7 mouse cellular contexts compared by ENCODE assay signal in genomic region chr1:62704889-62705516, GRCm38 (mm10). TPM values are rescaled to one million over a fixed set of nuclear protein-coding genes. Genes with fewer than 3 reads are reported as not detected.
A peak's percentile ranks its signal among the peaks of the same experiment; 100 is the strongest.
DNase-seq lines count a peak whose midpoint lies in the region; ATAC-seq and TF ChIP-seq lines count a peak whose summit lies in the region.

No protein-coding gene starts in this region.

- peak overlapping the region; percentile 78 for H3K27ac ChIP-seq in forebrain, postnatal 0 days (ENCODE audit: low read depth, low read length)
- no peak overlapping the region for H3K27ac ChIP-seq in liver, postnatal 0 days (ENCODE audit: low read depth)

- DNase-seq in retina, embryonic 14.5 days (ENCODE audit: low spot score): peak; percentile 38
- DNase-seq in retina, postnatal 1 day: no peak
- no peak for DNase-seq in forebrain, postnatal 0 days
- DNase-seq in liver, postnatal 0 days: no peak
- no peak for DNase-seq in ovary, adult 18-20 months (ENCODE audit: low spot score)
- DNase-seq in ovary, postnatal 36 days (ENCODE audit: low spot score): no peak

- TF ChIP-seq CTCF in forebrain, postnatal 0 days (IDR thresholded peaks at IDR 0.05; ENCODE audit: low read depth): no peak
- no peak for TF ChIP-seq CTCF in liver, postnatal 0 days (IDR thresholded peaks at IDR 0.05; ENCODE audit: low read depth)

- H3K4me2 ChIP-seq in forebrain, postnatal 0 days (ENCODE audit: low read depth): peak overlapping the region; percentile 95
- H3K4me2 ChIP-seq in liver, postnatal 0 days (ENCODE audit: low read depth, low read length): peak overlapping the region; percentile 7; the same call in 1 of the 2 replicates

- H3K4me1 ChIP-seq in forebrain, postnatal 0 days (ENCODE audit: insufficient read depth): no peaks in the 10 kb centered on the region
- peaks cover 20% of the 10 kb centered on the region for H3K4me1 ChIP-seq in liver, postnatal 0 days (ENCODE audit: insufficient read depth)

- no peak for ATAC-seq in forebrain, postnatal 0 days
- no peak for ATAC-seq in liver, postnatal 0 days
- no peak for ATAC-seq in erythroid progenitor cell, adult 5-6 weeks (replicated peaks; ENCODE audit: low FRiP score, poor library complexity, severe bottlenecking)

- TF ChIP-seq EP300 in liver, postnatal 0 days (IDR thresholded peaks at IDR 0.05; ENCODE audit: low read depth): no peak

- peak overlapping the region; percentile 63 for H3K4me3 ChIP-seq in forebrain, postnatal 0 days (ENCODE audit: low read depth, low read length)
- peak overlapping the region; percentile 60 for H3K4me3 ChIP-seq in liver, postnatal 0 days (ENCODE audit: low read depth, low read length)

- H3K9ac ChIP-seq in forebrain, postnatal 0 days: peak overlapping the region; percentile 69
- H3K9ac ChIP-seq in liver, postnatal 0 days (replicated peaks): no peak overlapping the region

- H3K9me3 ChIP-seq in forebrain, postnatal 0 days (ENCODE audit: low read length): no peaks in the 10 kb centered on the region
- H3K9me3 ChIP-seq in liver, postnatal 0 days (ENCODE audit: low read length): no peaks in the 10 kb centered on the region

- 18% methylated on average over 16 of the region's 16 CpGs for WGBS in forebrain, postnatal 0 days
- 15% methylated on average over 16 of the region's 16 CpGs for WGBS in liver, postnatal 0 days (ENCODE audit: insufficient replicate concordance)

- no peaks in the 10 kb centered on the region for H3K36me3 ChIP-seq in forebrain, postnatal 0 days (ENCODE audit: insufficient read depth)
- H3K36me3 ChIP-seq in liver, postnatal 0 days (replicated peaks; ENCODE audit: insufficient read depth, low read length): no peaks in the 10 kb centered on the region

- H3K27me3 ChIP-seq in forebrain, postnatal 0 days (ENCODE audit: insufficient read depth, low read length): no peaks in the 10 kb centered on the region; the same call in 1 of the 2 replicates
- H3K27me3 ChIP-seq in liver, postnatal 0 days (ENCODE audit: insufficient read depth, low read length): peaks cover 81% of the 10 kb centered on the region

RNA-seq across cellular contexts. Expression of gene Nrp2, which starts 1.9 kb away (rescaled TPM):
- 63.2 and 120 TPM in 2 replicates for total RNA-seq in forebrain, postnatal 0 days (2014; rRNA removed)
- 16.1 and 31.6 TPM in 2 replicates for polyA plus RNA-seq in forebrain, postnatal 0 days (2015; fragmentation: Nextera tagmentation; extraction: Ambion mirVana)
- polyA plus RNA-seq in liver, postnatal 0 days (2015; fragmentation: Nextera tagmentation; extraction: Ambion mirVana): 0.86 and 0.96 TPM in 2 replicates
- 0.72 and 1.7 TPM in 2 replicates for total RNA-seq in erythroid progenitor cell, adult 5-6 weeks (2015; ENCODE audit: low replicate concordance)
- total RNA-seq in erythroid progenitor cell, adult 5-6 weeks (2017; ENCODE audit: low replicate concordance): 1.3 and 2.7 TPM in 2 replicates

Comparison
In these comparisons a context has a peak if more than half of its experiments do, and no peak if none do; other contexts are left out.
1. RNA of gene Nrp2, which starts 1.9 kb away (total RNA-seq): 63.2 to 120 TPM in forebrain, postnatal 0 days; 0.72 to 2.7 TPM in erythroid progenitor cell, adult 5-6 weeks; every median in the first group is over 10 times any median in the second.